In genomic region chr8:88914657-88915056, GRCm38 (mm10) we compare ENCODE assay signal across 17 mouse cellular contexts.
"Had no signal": no experiment of that assay in that cellular context is flagged by ENCODE, and none has a peak within 500 bp of the region (broad histone marks: within the 10 kb centered on the region; RNA-seq: fewer than 3 reads in every experiment).

No protein-coding gene starts in this region.

- H3K27ac ChIP-seq: liver, embryonic 15.5 days; lung, embryonic 15.5 days; macrophage; midbrain, embryonic 13.5 days; midbrain, embryonic 15.5 days; neural tube, embryonic 12.5 days; stomach, embryonic 15.5 days; stomach, postnatal 0 days had no signal

- ATAC-seq: liver, postnatal 0 days; lung, postnatal 0 days; midbrain, embryonic 13.5 days; midbrain, embryonic 15.5 days had no signal

- H3K27me3 ChIP-seq: liver, embryonic 15.5 days; megakaryocyte, embryonic 14.5 days; midbrain, embryonic 13.5 days; midbrain, embryonic 15.5 days; neural tube, embryonic 12.5 days; stomach, embryonic 15.5 days had no signal

- H3K4me3 ChIP-seq: liver, embryonic 15.5 days; lung, embryonic 15.5 days; megakaryocyte, embryonic 14.5 days; midbrain, embryonic 13.5 days; midbrain, embryonic 15.5 days; neural tube, embryonic 12.5 days; stomach, embryonic 15.5 days had no signal

- DNase-seq: liver, postnatal 0 days; lung, adult 2 months; lung, postnatal 14 days; lung, postnatal 36 days; right cerebral cortex, postnatal 14 days; thymus, adult 2 months; thymus, postnatal 4 days had no signal

- H3K4me1 ChIP-seq: liver, embryonic 15.5 days; megakaryocyte, embryonic 14.5 days; stomach, embryonic 15.5 days had no signal

- H3K9me3 ChIP-seq: liver, embryonic 15.5 days; lung, embryonic 15.5 days; megakaryocyte, embryonic 14.5 days; midbrain, embryonic 13.5 days; midbrain, embryonic 15.5 days; neural tube, embryonic 12.5 days; stomach, embryonic 15.5 days had no signal

- H3K36me3 ChIP-seq: liver, embryonic 15.5 days; lung, embryonic 15.5 days; midbrain, embryonic 13.5 days; midbrain, embryonic 15.5 days; neural tube, embryonic 12.5 days; stomach, embryonic 15.5 days had no signal
